Mouse (Mus musculus) neural tube, embryonic 14.5 days (tissue): ENCODE results near the gene Ackr4. TPM values are rescaled to one million over a fixed set of nuclear protein-coding genes. Genes with fewer than 3 reads are reported as not detected.

Experiments
- ATAC-seq: fragments of 200-750 bp; cut with Nextera tagmentation; 2 replicates; pipeline ENCODE4 v1.8.0; 2017; ENCODE audit warnings: low read depth, mild to moderate bottlenecking, moderate TSS enrichment, moderate library complexity
- H3K27ac ChIP-seq: fragments of 300-500 bp; sonication (generic); 2 replicates; pipeline ENCODE4 v1.5.1; 2014; ENCODE audit warnings: low read depth, mild to moderate bottlenecking, control low read depth, low read length, moderate library complexity, mixed read lengths
- H3K27me3 ChIP-seq: fragments of 300-500 bp; sonication (generic); 2 replicates; pipeline ENCODE4 v1.6.1; 2014; ENCODE audit warnings: low read length; ENCODE audit not compliant: control insufficient read depth, insufficient read depth
- H3K36me3 ChIP-seq: fragments of 300-500 bp; sonication (generic); 2 replicates; pipeline ENCODE4 v1.6.1; 2014; ENCODE audit warnings: low read length, mixed read lengths; ENCODE audit not compliant: control insufficient read depth, insufficient read depth
- H3K4me1 ChIP-seq: fragments of 300-500 bp; sonication (generic); 2 replicates; pipeline ENCODE4 v1.6.1; 2014; ENCODE audit warnings: low read length; ENCODE audit not compliant: control insufficient read depth, insufficient read depth
- H3K4me2 ChIP-seq: fragments of 300-500 bp; sonication (generic); 2 replicates; pipeline ENCODE4 v1.6.1; 2014; ENCODE audit warnings: mild to moderate bottlenecking, low read depth, low read length, control low read depth
- H3K4me3 ChIP-seq: fragments of 300-500 bp; sonication (generic); 2 replicates; pipeline ENCODE4 v1.5.1; 2014; ENCODE audit warnings: low read depth, low read length, control low read depth, mixed read lengths
- H3K9ac ChIP-seq: fragments of 300-500 bp; sonication (generic); replicated peaks from 2 replicates; pipeline ENCODE4 v1.6.1; 2014; ENCODE audit warnings: low read depth, mild to moderate bottlenecking, control low read depth, low read length, mixed read lengths
- H3K9me3 ChIP-seq: fragments of 300-500 bp; sonication (generic); 2 replicates; pipeline ENCODE4 v1.6.1; 2016; ENCODE audit warnings: low read length; ENCODE audit not compliant: control insufficient read depth
- WGBS: fragments of 180-500 bp; shearing (Covaris S2); extraction: QIAGEN DNeasy Blood & Tissue Kit; methylation state at CpG from one replicate; pipeline ENCODE4 v1.1.7; 2014; 5-methylcytosine and 5-hydroxymethylcytosine counted together
- polyA plus RNA-seq: library from polyadenylated mRNA; unstranded; fragments of >200 nt; fragmentation: Nextera tagmentation; extraction: Ambion mirVana; gene quantifications from 2 replicates; pipeline ENCODE4 v1.2.1, GENCODE M21; 2014

Gene Ackr4
- polyA plus RNA-seq, 1 experiment from 2014 or later: 2.2 TPM

DNA sequence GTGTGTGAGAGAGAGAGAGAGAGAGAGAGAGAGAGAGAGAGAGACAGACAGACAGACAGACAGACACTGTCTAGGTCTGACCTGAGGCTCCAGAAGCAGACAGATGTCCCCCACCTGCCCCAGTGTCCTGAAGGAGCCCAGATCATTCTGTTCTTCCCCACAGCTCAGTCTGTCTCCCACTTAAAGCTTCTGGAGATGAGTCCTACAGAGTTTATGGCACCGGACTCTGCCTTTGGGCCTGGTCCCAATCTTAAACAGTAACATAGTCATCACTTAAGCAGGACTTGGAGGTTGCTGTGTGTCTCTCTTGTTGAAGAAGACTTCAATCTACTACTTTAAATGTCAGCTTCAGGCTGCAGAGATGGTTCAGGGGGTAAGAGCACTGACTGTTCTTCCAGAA, 48.0 kb downstream of the Ackr4 start:
- Histone ChIP-seq H3K9ac (no peak overlapping the region), H3K9me3 (no peaks in the 10 kb centered on the region), H3K27ac (no peak overlapping the region), H3K4me1 (no peaks in the 10 kb centered on the region), H3K4me2 (no peak overlapping the region), H3K4me3 (no peak overlapping the region), H3K27me3 (no peaks in the 10 kb centered on the region), H3K36me3 (no peaks in the 10 kb centered on the region)
- WGBS: 100% methylated on average over 1 of the region's 1 CpGs
- no peak for ATAC-seq

GRCm38 (mm10) chr9:104075808-104076207, 50.9 kb downstream of the Ackr4 start:
- Histone ChIP-seq H3K36me3 (no peaks in the 10 kb centered on the region), H3K4me3 (no peak overlapping the region), H3K27ac (no peak overlapping the region), H3K9me3 (no peaks in the 10 kb centered on the region), H3K4me2 (no peak overlapping the region), H3K4me1 (no peaks in the 10 kb centered on the region), H3K9ac (no peak overlapping the region), H3K27me3 (no peaks in the 10 kb centered on the region)
- WGBS: 61% methylated on average over 2 of the region's 2 CpGs
- ATAC-seq: no peak

GRCm38 (mm10) chr9:104070863-104071604, 55.7 kb downstream of the Ackr4 start:
- no peak overlapping the region for H3K9ac ChIP-seq
- no peak overlapping the region for H3K4me3 ChIP-seq
- H3K9me3 ChIP-seq: no peaks in the 10 kb centered on the region
- H3K27me3 ChIP-seq: no peaks in the 10 kb centered on the region
- H3K4me1 ChIP-seq: no peaks in the 10 kb centered on the region
- H3K27ac ChIP-seq: no peak overlapping the region
- no peaks in the 10 kb centered on the region for H3K36me3 ChIP-seq
- ATAC-seq: no peak
- 84% methylated on average over 8 of the region's 8 CpGs for WGBS
- H3K4me2 ChIP-seq: no peak overlapping the region

GRCm38 (mm10) chr9:104070241-104070640, 56.5 kb downstream of the Ackr4 start:
- Histone ChIP-seq H3K9me3 (no peaks in the 10 kb centered on the region), H3K27ac (no peak overlapping the region), H3K27me3 (no peaks in the 10 kb centered on the region), H3K4me2 (no peak overlapping the region), H3K4me3 (no peak overlapping the region), H3K4me1 (no peaks in the 10 kb centered on the region), H3K9ac (no peak overlapping the region), H3K36me3 (no peaks in the 10 kb centered on the region)
- no peak for ATAC-seq
- WGBS: 89% methylated on average over 4 of the region's 4 CpGs

DNA sequence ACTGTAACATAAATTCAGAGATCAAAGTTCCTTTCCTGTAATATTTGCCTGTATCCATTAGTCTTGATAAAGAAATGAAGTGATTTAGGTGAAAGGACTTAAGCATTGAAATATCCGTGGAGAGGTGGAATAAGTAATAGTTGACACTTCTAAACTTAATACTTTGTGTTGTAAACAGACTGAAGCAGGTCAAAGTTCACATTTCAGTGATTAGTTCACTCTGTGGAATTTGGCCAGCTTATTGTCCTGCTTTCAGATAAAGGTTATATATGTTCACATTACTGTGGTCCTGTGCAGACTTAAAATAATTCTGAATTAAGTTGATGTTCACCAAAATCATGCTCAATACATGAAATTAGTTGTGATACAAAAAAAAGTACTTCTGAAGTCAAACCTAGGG, 62.2 kb downstream of the Ackr4 start:
- Histone ChIP-seq H3K9me3 (no peaks in the 10 kb centered on the region), H3K9ac (no peak overlapping the region), H3K4me1 (peaks cover 12% of the 10 kb centered on the region), H3K36me3 (peaks cover 10% of the 10 kb centered on the region), H3K27ac (no peak overlapping the region), H3K4me3 (no peak overlapping the region), H3K4me2 (no peak overlapping the region), H3K27me3 (no peaks in the 10 kb centered on the region; the same call in 1 of the 2 replicates)
- WGBS: 29% methylated on average over 1 of the region's 1 CpGs
- ATAC-seq: no peak

DNA sequence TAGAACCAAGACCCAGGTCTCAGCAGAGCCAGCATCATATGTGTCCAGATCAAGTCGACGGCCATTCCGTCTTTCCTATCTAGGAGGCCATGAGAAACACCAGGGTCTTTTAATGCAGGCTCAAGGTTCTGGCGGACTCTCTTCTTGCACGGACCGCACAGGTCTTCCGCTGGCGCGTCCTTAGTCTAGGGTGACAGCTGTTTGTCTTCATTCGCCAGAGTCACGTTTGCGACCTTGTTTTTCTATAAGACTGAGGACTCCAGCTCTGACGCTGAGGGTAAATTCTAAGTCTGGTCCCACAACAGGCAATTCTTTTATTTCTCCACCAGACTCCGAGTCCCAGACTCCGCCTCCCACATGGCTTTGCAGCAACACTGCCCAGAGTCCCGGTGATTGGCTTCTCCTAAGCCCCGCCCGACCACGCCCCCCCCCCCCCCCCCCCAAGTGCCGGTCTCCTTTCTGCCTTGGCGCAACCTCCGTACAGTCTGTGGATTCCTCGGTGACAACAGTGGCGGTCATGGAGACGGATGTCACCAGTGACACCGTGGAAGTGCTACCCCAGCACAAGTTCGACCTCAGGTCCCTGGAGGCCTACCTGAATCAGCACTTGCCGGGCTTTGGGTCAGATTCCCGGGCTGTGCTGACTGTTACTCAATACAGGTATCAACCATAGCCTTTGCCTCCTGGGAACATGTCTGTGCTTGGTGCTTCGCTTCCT, 63.3 kb downstream of the Ackr4 start, which contains the start of gene Acad11:
Acad11 (plus strand) TSS at position 134 of the 718 bp plus-strand sequence.
- no peaks in the 10 kb centered on the region for H3K9me3 ChIP-seq
- peak within 1 kb of the TSS; percentile 64 for H3K27ac ChIP-seq
- peak within 1 kb of the TSS; percentile 83 for H3K9ac ChIP-seq
- no peaks in the 10 kb centered on the region; the same call in 1 of the 2 replicates for H3K27me3 ChIP-seq
- peaks cover 12% of the 10 kb centered on the region for H3K4me1 ChIP-seq
- peaks cover 11% of the 10 kb centered on the region for H3K36me3 ChIP-seq
- H3K4me2 ChIP-seq: peak within 1 kb of the TSS; percentile 92
- ATAC-seq: peak; percentile 98
- peak within 1 kb of the TSS; percentile 100 for H3K4me3 ChIP-seq
- WGBS: under 1% methylated on average over 27 of the region's 30 CpGs

- Histone ChIP-seq H3K36me3 (peaks cover 19% of the 10 kb centered on the region), H3K4me3 (peak within 1 kb of the TSS; percentile 100), H3K4me2 (peak within 1 kb of the TSS; percentile 92), H3K9me3 (no peaks in the 10 kb centered on the region), H3K27ac (peak within 1 kb of the TSS; percentile 64), H3K27me3 (no peaks in the 10 kb centered on the region; the same call in 1 of the 2 replicates), H3K9ac (peak within 1 kb of the TSS; percentile 83), H3K4me1 (peaks cover 12% of the 10 kb centered on the region)
- peak; percentile 77 for ATAC-seq
- under 1% methylated on average over 56 of the region's 59 CpGs for WGBS
Measured at GRCm38 (mm10) chr9:104062430-104063243, 64.1 kb downstream of the Ackr4 start, which contains the start of gene Uba5. Gene Uba5, minus strand, starts transcription at chr9:104063134.

- no peak overlapping the region for H3K9ac ChIP-seq
- H3K4me3 ChIP-seq: no peak overlapping the region
- H3K27ac ChIP-seq: no peak overlapping the region
- ATAC-seq: no peak
- 93% methylated on average over 6 of the region's 6 CpGs for WGBS
- H3K36me3 ChIP-seq: peaks cover 82% of the 10 kb centered on the region
- H3K9me3 ChIP-seq: no peaks in the 10 kb centered on the region
- no peaks in the 10 kb centered on the region for H3K4me1 ChIP-seq
- no peaks in the 10 kb centered on the region for H3K27me3 ChIP-seq
- H3K4me2 ChIP-seq: no peak overlapping the region
Measured at GRCm38 (mm10) chr9:104051028-104051427, 75.7 kb downstream of the Ackr4 start.
